Mouse (Mus musculus) forebrain, embryonic 15.5 days (tissue): ENCODE results near the gene Slc24a2. TPM values are rescaled to one million over a fixed set of nuclear protein-coding genes. Genes with fewer than 3 reads are reported as not detected.
A peak's percentile ranks its signal among the peaks of the same experiment; 100 is the strongest.

Experiments used
- ATAC-seq: fragments of 200-750 bp; cut with Nextera tagmentation; replicated peaks from 2 replicates; pipeline ENCODE4 v1.8.0; 2017; ENCODE audit warnings: mild to moderate bottlenecking, moderate TSS enrichment, moderate library complexity
- H3K27ac ChIP-seq: fragments of 300-500 bp; sonication (generic); replicated peaks from 2 replicates; pipeline ENCODE4 v1.5.1; 2015; ENCODE audit warnings: mild to moderate bottlenecking, inconsistent platforms
- H3K27me3 ChIP-seq: fragments of 300-500 bp; sonication (generic); 2 replicates; pipeline ENCODE4 v1.6.1; 2015; ENCODE audit warnings: inconsistent platforms
- H3K36me3 ChIP-seq: fragments of 300-500 bp; sonication (generic); 2 replicates; pipeline ENCODE4 v1.6.1; 2015; ENCODE audit warnings: mild to moderate bottlenecking, inconsistent platforms
- H3K4me1 ChIP-seq: fragments of 300-500 bp; sonication (generic); 2 replicates; pipeline ENCODE4 v1.6.1; 2015; ENCODE audit warnings: inconsistent platforms
- H3K4me2 ChIP-seq: fragments of 300-500 bp; sonication (generic); replicated peaks from 2 replicates; pipeline ENCODE4 v1.6.1; 2015; ENCODE audit warnings: mild to moderate bottlenecking, inconsistent platforms
- H3K4me3 ChIP-seq: fragments of 300-500 bp; sonication (generic); 2 replicates; pipeline ENCODE4 v1.5.1; 2015; ENCODE audit warnings: mild to moderate bottlenecking, inconsistent platforms
- H3K9ac ChIP-seq: fragments of 300-500 bp; sonication (generic); replicated peaks from 2 replicates; pipeline ENCODE4 v1.6.1; 2015; ENCODE audit warnings: mild to moderate bottlenecking, inconsistent platforms
- H3K9me3 ChIP-seq: fragments of 300-500 bp; sonication (generic); 2 replicates; pipeline ENCODE4 v1.6.1; 2016; ENCODE audit warnings: inconsistent platforms
- WGBS: fragments of 180-500 bp; shearing (Covaris S2); methylation state at CpG from one replicate; pipeline ENCODE4 v1.1.7; 2015; ENCODE audit warnings: mixed read lengths; 5-methylcytosine and 5-hydroxymethylcytosine counted together
- polyA plus RNA-seq: library from polyadenylated mRNA; unstranded; fragments of >200 nt; fragmentation: Nextera tagmentation; extraction: Ambion mirVana; gene quantifications from 2 replicates; pipeline ENCODE4 v1.2.1, GENCODE M21; 2015

Gene Slc24a2
- polyA plus RNA-seq, 1 experiment from 2014 or later = 2.2 TPM

DNA sequence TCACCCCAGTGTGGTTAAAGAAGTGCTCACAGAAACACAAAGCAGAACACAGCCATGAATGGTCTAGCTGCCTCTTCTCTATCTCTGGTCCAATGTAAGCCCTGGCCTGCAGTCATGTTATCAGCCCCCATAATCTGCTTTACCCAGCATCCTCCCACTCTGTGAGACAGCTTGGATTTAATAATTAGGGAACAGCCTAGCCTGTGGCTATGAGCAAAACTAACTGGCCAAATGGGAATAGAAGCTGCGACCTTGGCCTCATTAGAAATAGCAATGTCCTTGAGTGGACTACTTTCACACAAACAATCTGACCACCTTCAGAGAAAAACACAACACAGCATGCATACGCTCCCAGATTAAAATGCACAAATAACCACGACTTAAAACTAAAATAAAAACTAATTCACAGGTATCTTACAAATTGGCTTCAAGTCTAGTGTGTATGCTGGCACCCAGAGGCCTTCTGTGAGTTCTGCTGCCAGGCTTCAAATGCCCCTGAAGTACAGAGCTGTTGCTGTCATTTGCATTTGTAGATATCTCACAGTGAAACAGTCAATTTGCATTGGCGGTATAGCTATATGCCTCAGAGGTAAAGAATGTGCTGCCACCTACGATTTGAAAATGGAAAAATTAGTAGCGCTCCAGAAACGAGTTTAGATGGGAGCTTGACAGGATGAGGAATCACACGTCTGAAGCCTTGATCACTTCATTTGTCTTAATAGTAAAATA lies 120.8 kb downstream of the Slc24a2 start:
- Histone ChIP-seq H3K36me3 (no peaks in the 10 kb centered on the region), H3K4me2 (no peak overlapping the region), H3K4me3 (no peak overlapping the region), H3K27ac (no peak overlapping the region), H3K27me3 (no peaks in the 10 kb centered on the region), H3K9me3 (no peaks in the 10 kb centered on the region), H3K4me1 (no peaks in the 10 kb centered on the region), H3K9ac (no peak overlapping the region)
- WGBS = 76% methylated on average over 8 of the region's 8 CpGs
- ATAC-seq = no peak

- Histone ChIP-seq H3K9me3 (no peaks in the 10 kb centered on the region), H3K9ac (no peak overlapping the region)
- WGBS = 81% methylated on average over 5 of the region's 5 CpGs
Observed at GRCm38 (mm10) chr4:87100936-87101335, 129.3 kb downstream of the Slc24a2 start.

GRCm38 (mm10) chr4:87096186-87096585 lies 134.1 kb downstream of the Slc24a2 start:
- Histone ChIP-seq H3K4me3 (no peak overlapping the region), H3K27ac (no peak overlapping the region), H3K27me3 (no peaks in the 10 kb centered on the region), H3K4me1 (no peaks in the 10 kb centered on the region; the same call in 1 of the 2 replicates), H3K4me2 (no peak overlapping the region), H3K36me3 (no peaks in the 10 kb centered on the region), H3K9me3 (no peaks in the 10 kb centered on the region), H3K9ac (no peak overlapping the region)
- 0 out of 2 replicates have a peak, but pooled peaks have one; percentile 43 for ATAC-seq
- WGBS = 65% methylated on average over 5 of the region's 5 CpGs

More at GRCm38 (mm10) chr4:87100936-87101335, 129.3 kb downstream of the Slc24a2 start:
- Histone ChIP-seq H3K4me1 (no peaks in the 10 kb centered on the region; the same call in 1 of the 2 replicates), H3K36me3 (no peaks in the 10 kb centered on the region), H3K4me3 (no peak overlapping the region), H3K27me3 (no peaks in the 10 kb centered on the region), H3K4me2 (no peak overlapping the region), H3K27ac (no peak overlapping the region)
- ATAC-seq = no peak

DNA sequence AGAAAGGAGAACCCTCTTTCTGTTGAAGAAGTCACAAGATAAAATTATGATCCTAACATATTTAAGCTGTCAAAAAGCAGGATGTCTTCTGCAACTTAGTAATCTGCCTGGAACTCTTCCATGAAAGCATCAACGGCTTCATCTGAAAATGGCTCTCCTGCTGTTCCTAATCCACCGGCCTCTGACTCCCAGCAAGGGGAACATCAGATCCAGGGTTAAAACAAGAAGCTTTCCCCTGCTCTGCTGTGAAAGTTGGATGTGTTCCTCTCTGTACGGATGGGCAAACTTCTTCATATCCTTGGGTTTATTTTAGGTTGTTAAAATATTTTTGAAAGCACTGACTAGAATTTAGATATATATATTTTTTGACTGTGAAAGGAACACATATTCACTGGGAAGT lies 136.7 kb downstream of the Slc24a2 start:
- no peaks in the 10 kb centered on the region for H3K36me3 ChIP-seq
- H3K9ac ChIP-seq = no peak overlapping the region
- no peak for ATAC-seq
- 78% methylated on average over 3 of the region's 3 CpGs for WGBS
- H3K9me3 ChIP-seq = no peaks in the 10 kb centered on the region
- peaks cover 3% of the 10 kb centered on the region; the same call in 1 of the 2 replicates for H3K4me1 ChIP-seq
- H3K27me3 ChIP-seq = no peaks in the 10 kb centered on the region
- H3K27ac ChIP-seq = no peak overlapping the region
- no peak overlapping the region for H3K4me3 ChIP-seq
- H3K4me2 ChIP-seq = no peak overlapping the region

DNA sequence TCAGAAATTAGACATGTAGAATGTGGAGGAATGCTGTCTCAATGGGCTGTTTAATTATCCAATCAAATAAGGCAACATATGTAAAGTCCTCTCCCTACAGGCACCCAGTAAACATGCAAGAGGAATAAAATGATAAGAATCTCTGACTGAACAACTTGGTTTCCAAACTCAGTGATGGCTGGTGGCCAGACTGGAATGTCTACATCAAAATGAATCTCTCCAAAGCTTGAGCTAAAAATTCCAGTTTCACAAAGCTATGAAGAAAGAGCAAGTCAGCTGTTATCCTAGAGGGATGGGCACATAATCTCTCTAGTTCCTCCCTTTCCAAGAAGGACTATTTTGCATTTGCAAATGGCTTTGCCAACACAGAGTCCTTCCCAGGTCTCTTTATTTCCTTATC lies 139.4 kb downstream of the Slc24a2 start:
- ATAC-seq = no peak
- Histone ChIP-seq H3K27ac (no peak overlapping the region), H3K27me3 (no peaks in the 10 kb centered on the region), H3K4me2 (no peak overlapping the region), H3K9ac (no peak overlapping the region), H3K4me3 (no peak overlapping the region), H3K4me1 (peaks cover 10% of the 10 kb centered on the region; the same call in 1 of the 2 replicates), H3K9me3 (no peaks in the 10 kb centered on the region), H3K36me3 (no peaks in the 10 kb centered on the region)

DNA sequence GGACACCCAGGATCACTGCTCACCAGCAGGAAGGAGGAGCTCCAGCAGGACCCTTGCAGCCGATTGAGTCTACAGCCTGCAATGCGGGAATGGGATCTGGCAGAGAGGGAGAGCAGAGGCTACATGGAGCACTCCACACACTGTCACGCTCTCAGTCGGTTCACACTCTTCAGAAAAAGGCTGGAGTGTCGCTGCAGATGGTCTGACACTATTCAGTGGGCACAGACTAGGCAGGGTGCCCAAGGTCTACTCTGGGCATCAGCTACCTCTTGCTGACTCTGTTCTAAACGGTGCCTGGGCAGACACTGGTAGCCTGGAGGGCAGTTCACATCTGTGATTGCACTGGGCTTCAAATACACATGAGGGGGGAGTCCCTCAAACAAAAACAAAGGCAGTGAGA lies 141.6 kb downstream of the Slc24a2 start:
- WGBS = 56% methylated on average over 6 of the region's 6 CpGs
- Histone ChIP-seq H3K4me1 (peaks cover 10% of the 10 kb centered on the region; the same call in 1 of the 2 replicates), H3K36me3 (no peaks in the 10 kb centered on the region), H3K9ac (no peak overlapping the region), H3K4me2 (no peak overlapping the region), H3K27me3 (no peaks in the 10 kb centered on the region), H3K4me3 (no peak overlapping the region), H3K27ac (no peak overlapping the region), H3K9me3 (no peaks in the 10 kb centered on the region)
- ATAC-seq = peak; percentile 81

GRCm38 (mm10) chr4:87087597-87087996 lies 142.7 kb downstream of the Slc24a2 start:
- H3K27me3 ChIP-seq = no peaks in the 10 kb centered on the region
- no peak for ATAC-seq
- no peak overlapping the region for H3K27ac ChIP-seq
- H3K36me3 ChIP-seq = no peaks in the 10 kb centered on the region
- H3K4me3 ChIP-seq = no peak overlapping the region
- no peaks in the 10 kb centered on the region for H3K9me3 ChIP-seq
- peaks cover 10% of the 10 kb centered on the region; the same call in 1 of the 2 replicates for H3K4me1 ChIP-seq
- no peak overlapping the region for H3K9ac ChIP-seq
- no peak overlapping the region for H3K4me2 ChIP-seq
- 79% methylated on average over 5 of the region's 5 CpGs for WGBS

- Histone ChIP-seq H3K36me3 (no peaks in the 10 kb centered on the region), H3K27ac (peak overlapping the region; percentile 39), H3K4me3 (no peak overlapping the region), H3K9ac (no peak overlapping the region), H3K27me3 (no peaks in the 10 kb centered on the region), H3K4me2 (no peak overlapping the region), H3K4me1 (peaks cover 10% of the 10 kb centered on the region; the same call in 1 of the 2 replicates), H3K9me3 (no peaks in the 10 kb centered on the region)
- ATAC-seq = peak; percentile 66; the same call in 1 of the 2 replicates
- WGBS = 65% methylated on average over 11 of the region's 11 CpGs
Observed at GRCm38 (mm10) chr4:87086933-87087577, 143.2 kb downstream of the Slc24a2 start.

DNA sequence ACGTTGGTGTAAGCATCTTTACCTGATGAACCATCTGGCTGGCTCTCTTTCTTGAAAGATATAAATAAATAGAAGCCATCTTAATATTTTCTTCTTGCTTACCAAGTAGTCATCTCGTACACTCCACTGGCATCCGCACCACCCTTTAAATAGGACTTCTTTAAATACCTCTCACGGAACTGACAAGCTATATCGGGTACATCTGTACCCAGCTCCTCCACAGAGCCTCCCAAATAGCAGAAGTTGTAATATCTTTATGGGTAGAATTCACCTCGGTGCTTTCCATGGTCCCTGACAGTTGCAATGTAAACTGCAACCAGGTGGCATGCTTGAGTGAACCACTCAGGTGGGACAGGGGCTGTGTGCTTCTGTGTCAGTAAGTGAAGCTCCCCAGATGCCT lies 149.0 kb downstream of the Slc24a2 start:
- H3K9ac ChIP-seq = no peak overlapping the region
- H3K9me3 ChIP-seq = no peaks in the 10 kb centered on the region
- no peak overlapping the region for H3K4me2 ChIP-seq
- H3K4me3 ChIP-seq = no peak overlapping the region
- H3K27ac ChIP-seq = no peak overlapping the region
- 89% methylated on average over 6 of the region's 6 CpGs for WGBS
- H3K4me1 ChIP-seq = no peaks in the 10 kb centered on the region
- ATAC-seq = no peak
- H3K27me3 ChIP-seq = no peaks in the 10 kb centered on the region
- H3K36me3 ChIP-seq = no peaks in the 10 kb centered on the region

DNA sequence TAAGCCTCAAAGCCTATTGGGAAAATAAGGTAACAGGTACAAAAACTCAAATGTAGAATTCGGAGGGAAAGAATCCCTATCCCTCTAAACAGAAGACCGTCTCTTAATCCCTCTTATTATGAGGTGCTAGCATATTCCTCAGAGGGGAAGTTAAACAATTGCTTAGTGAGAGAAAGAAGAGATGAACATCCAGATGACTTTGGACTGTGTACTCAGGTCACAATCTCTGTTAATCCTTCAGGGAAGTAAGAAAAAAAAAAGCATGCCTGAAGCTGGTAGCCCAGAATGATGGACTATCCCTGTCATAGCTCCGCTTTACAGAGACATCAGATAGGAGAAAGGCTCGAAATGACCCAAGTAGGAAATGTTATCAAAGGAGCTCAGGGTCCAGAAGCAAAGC lies 151.0 kb downstream of the Slc24a2 start:
- Histone ChIP-seq H3K4me3 (no peak overlapping the region), H3K4me2 (no peak overlapping the region), H3K27ac (no peak overlapping the region), H3K9me3 (no peaks in the 10 kb centered on the region), H3K27me3 (no peaks in the 10 kb centered on the region), H3K36me3 (no peaks in the 10 kb centered on the region), H3K4me1 (no peaks in the 10 kb centered on the region), H3K9ac (no peak overlapping the region)
- ATAC-seq = no peak
- 84% methylated on average over 4 of the region's 4 CpGs for WGBS

- WGBS = 54% methylated on average over 2 of the region's 2 CpGs
- no peak overlapping the region for H3K9ac ChIP-seq
- no peak overlapping the region for H3K4me3 ChIP-seq
Observed at GRCm38 (mm10) chr4:87078726-87079125, 151.6 kb downstream of the Slc24a2 start.

DNA sequence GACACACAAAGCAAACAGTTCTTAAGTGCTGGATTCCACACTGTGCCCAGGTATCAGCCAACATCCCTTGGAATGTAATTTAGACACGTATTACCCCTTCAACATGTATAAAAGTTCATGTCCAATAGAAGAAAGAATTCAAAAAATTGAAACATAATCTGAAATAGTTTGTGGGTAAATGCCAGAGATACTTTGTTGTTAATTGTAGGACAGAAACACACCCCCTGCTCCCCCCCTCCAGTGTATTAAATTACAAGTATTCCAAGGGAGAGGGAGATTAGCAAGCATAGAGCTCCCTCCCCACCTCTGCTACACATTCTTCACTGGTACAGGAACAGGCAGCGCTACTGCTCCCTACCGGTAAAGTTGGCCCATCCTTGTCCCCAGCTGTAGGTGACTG lies 154.5 kb downstream of the Slc24a2 start:
- no peak for ATAC-seq
- 60% methylated on average over 3 of the region's 3 CpGs for WGBS
- H3K4me1 ChIP-seq = no peaks in the 10 kb centered on the region

More at GRCm38 (mm10) chr4:87078726-87079125, 151.6 kb downstream of the Slc24a2 start:
- Histone ChIP-seq H3K4me1 (no peaks in the 10 kb centered on the region), H3K27me3 (no peaks in the 10 kb centered on the region), H3K36me3 (no peaks in the 10 kb centered on the region), H3K9me3 (no peaks in the 10 kb centered on the region), H3K4me2 (no peak overlapping the region), H3K27ac (no peak overlapping the region)
- no peak for ATAC-seq

More for the DNA sequence above, 154.5 kb downstream of the Slc24a2 start:
- H3K36me3 ChIP-seq = no peaks in the 10 kb centered on the region
- no peaks in the 10 kb centered on the region for H3K27me3 ChIP-seq
- no peaks in the 10 kb centered on the region for H3K9me3 ChIP-seq
- H3K27ac ChIP-seq = no peak overlapping the region
- no peak overlapping the region for H3K4me3 ChIP-seq
- no peak overlapping the region for H3K4me2 ChIP-seq
- H3K9ac ChIP-seq = no peak overlapping the region
